Mouse (Mus musculus) liver, embryonic 14.5 days (tissue): ENCODE results near the gene Ppat. TPM values are rescaled to one million over a fixed set of nuclear protein-coding genes. Genes with fewer than 3 reads are reported as not detected.
A peak's percentile ranks its signal among the peaks of the same experiment; 100 is the strongest.

Experiments used
- ATAC-seq: fragments of 200-750 bp; cut with Nextera tagmentation; 2 replicates; pipeline ENCODE4 v1.8.0; 2017; ENCODE audit warnings: moderate number of reproducible peaks, mild to moderate bottlenecking, moderate library complexity; ENCODE audit not compliant: insufficient read depth
- DNase-seq, 3 experiments: peaks; one replicate each; pipeline ENCODE4 v3.0.0-alpha.2; 2012 to 2013; ENCODE audit warnings: low read depth in 3 of 3, low spot score in 3 of 3
- H3K27ac ChIP-seq: fragments of 300-500 bp; sonication (generic); 2 replicates; pipeline ENCODE4 v1.5.1; 2014; ENCODE audit warnings: moderate library complexity, mild to moderate bottlenecking, control low read depth, inconsistent platforms
- H3K27me3 ChIP-seq: fragments of 300-500 bp; sonication (generic); 2 replicates; pipeline ENCODE4 v1.6.1; 2014; ENCODE audit warnings: mild to moderate bottlenecking, low read length, moderate library complexity; ENCODE audit not compliant: control insufficient read depth, insufficient read depth
- H3K36me3 ChIP-seq: fragments of 300-500 bp; sonication (generic); replicated peaks from 2 replicates; pipeline ENCODE4 v1.6.1; 2014; ENCODE audit warnings: low read depth; ENCODE audit not compliant: control insufficient read depth, insufficient read depth
- H3K4me1 ChIP-seq, 2 experiments: fragments of 200-500 bp in 1 of 2; fragments of 300-500 bp in 1 of 2; sonication (generic) in 1 of 2; replicated peaks; 2 replicates each; pipeline ENCODE4 v1.6.1; 2012 to 2014; ENCODE audit warnings: antibody characterized with exemption in 1 of 2, inconsistent platforms in 1 of 2, low read length in 1 of 2; ENCODE audit not compliant: control insufficient read depth in 2 of 2, insufficient read depth in 2 of 2
- H3K4me2 ChIP-seq: fragments of 300-500 bp; sonication (generic); 2 replicates; pipeline ENCODE4 v1.6.1; 2014; ENCODE audit warnings: low read depth, mild to moderate bottlenecking, control low read depth, moderate library complexity
- H3K4me3 ChIP-seq, 2 experiments: fragments of 200-500 bp in 1 of 2; fragments of 300-500 bp in 1 of 2; sonication (generic) in 1 of 2; 2 replicates each; pipeline ENCODE4 v1.5.1; 2012 to 2014; ENCODE audit warnings: low read depth in 2 of 2, low read length in 2 of 2, mild to moderate bottlenecking in 2 of 2, control low read depth in 1 of 2, inconsistent platforms in 1 of 2, moderate library complexity in 1 of 2; ENCODE audit not compliant: insufficient read depth in 1 of 2
- H3K9ac ChIP-seq: fragments of 300-500 bp; sonication (generic); replicated peaks from 2 replicates; pipeline ENCODE4 v1.6.1; 2014; ENCODE audit warnings: mild to moderate bottlenecking, control low read depth, moderate library complexity
- H3K9me3 ChIP-seq: fragments of 300-500 bp; sonication (generic); 2 replicates; pipeline ENCODE4 v1.6.1; 2016; ENCODE audit warnings: low read length, mixed read lengths; ENCODE audit not compliant: control insufficient read depth
- CTCF ChIP-seq: IDR thresholded peaks from 2 replicates; pipeline ENCODE4 v1.5.1; 2016; ENCODE audit warnings: antibody characterized with exemption, low read depth, control low read depth
- EP300 ChIP-seq: IDR thresholded peaks from 2 replicates; pipeline ENCODE4 v1.6.1; 2016; ENCODE audit warnings: antibody characterized with exemption, low read depth
- WGBS: fragments of 180-500 bp; shearing (Covaris S2); extraction: QIAGEN DNeasy Blood & Tissue Kit; methylation state at CpG from one replicate; pipeline ENCODE4 v1.1.7; 2014; ENCODE audit not compliant: insufficient replicate concordance; 5-methylcytosine and 5-hydroxymethylcytosine counted together
- polyA plus RNA-seq, 2 experiments: library from polyadenylated mRNA; depleted of rRNA in 1 of 2; stranded (reverse) in 1 of 2; unstranded in 1 of 2; fragments of >200 nt; fragmentation: Nextera tagmentation in 1 of 2; extraction: Ambion mirVana in 1 of 2; gene quantifications; 2 replicates each; pipeline versions ENCODE4 v1.2.1 to v1.2.3; 2012 to 2014

Ppat gene
- polyA plus RNA-seq, 2 experiments: 15.3 to 29.2 TPM

GRCm38 (mm10) chr5:76892608-76893007 is 58.8 kb downstream of the Ppat start:
- no peaks in the 10 kb centered on the region for H3K27me3 ChIP-seq
- H3K36me3 ChIP-seq: peaks cover 3% of the 10 kb centered on the region
- 44% methylated on average over 2 of the region's 2 CpGs for WGBS
- no peaks in the 10 kb centered on the region for H3K4me1 ChIP-seq
- H3K27ac ChIP-seq: no peak overlapping the region
- TF ChIP-seq EP300 (no peak), CTCF (no peak)
- no peaks in the 10 kb centered on the region for H3K9me3 ChIP-seq
- H3K4me3 ChIP-seq: no peak overlapping the region
- DNase-seq (no peak), ATAC-seq (no peak)
- H3K4me2 ChIP-seq: no peak overlapping the region
- no peak overlapping the region for H3K9ac ChIP-seq

- DNase-seq: no peak
- Histone ChIP-seq H3K9ac (no peak overlapping the region), H3K27ac (no peak overlapping the region), H3K4me2 (no peak overlapping the region), H3K4me1 (no peaks in the 10 kb centered on the region), H3K9me3 (no peaks in the 10 kb centered on the region), H3K27me3 (no peaks in the 10 kb centered on the region), H3K36me3 (peaks cover 3% of the 10 kb centered on the region; the same call in 1 of the 2 replicates), H3K4me3 (no peak overlapping the region)
- TF ChIP-seq EP300: no peak
- TF ChIP-seq CTCF: no peak
- ATAC-seq: no peak
- WGBS: 81% methylated on average over 2 of the region's 2 CpGs
Observed at GRCm38 (mm10) chr5:76887011-76887410, 64.4 kb downstream of the Ppat start.

GRCm38 (mm10) chr5:76884107-76884506 is 67.3 kb downstream of the Ppat start:
- H3K9me3 ChIP-seq: no peaks in the 10 kb centered on the region
- no peak overlapping the region for H3K27ac ChIP-seq
- no peaks in the 10 kb centered on the region for H3K4me1 ChIP-seq
- H3K27me3 ChIP-seq: no peaks in the 10 kb centered on the region
- no peaks in the 10 kb centered on the region for H3K36me3 ChIP-seq
- no peak overlapping the region for H3K9ac ChIP-seq
- TF ChIP-seq EP300: no peak
- TF ChIP-seq CTCF: no peak
- no peak overlapping the region for H3K4me2 ChIP-seq
- H3K4me3 ChIP-seq: no peak overlapping the region
- 84% methylated on average over 1 of the region's 1 CpGs for WGBS
- no peak for ATAC-seq
- no peak for DNase-seq

GRCm38 (mm10) chr5:76876106-76876758 is 75.1 kb downstream of the Ppat start:
- Histone ChIP-seq H3K9me3 (no peaks in the 10 kb centered on the region), H3K27ac (no peak overlapping the region), H3K27me3 (no peaks in the 10 kb centered on the region), H3K4me1 (no peaks in the 10 kb centered on the region), H3K36me3 (peaks cover 2% of the 10 kb centered on the region), H3K9ac (no peak overlapping the region), H3K4me3 (no peak overlapping the region), H3K4me2 (no peak overlapping the region)
- DNase-seq (no peak), ATAC-seq (no peak)
- 86% methylated on average over 25 of the region's 25 CpGs for WGBS
- 0 out of 2 replicates have a peak, but pooled peaks have one; percentile 3 for TF ChIP-seq CTCF
- TF ChIP-seq EP300: no peak

GRCm38 (mm10) chr5:76869553-76869952 is 81.8 kb downstream of the Ppat start:
- H3K9ac ChIP-seq: peak overlapping the region; percentile 40
- H3K4me2 ChIP-seq: peak overlapping the region; percentile 67
- WGBS: 49% methylated on average over 6 of the region's 6 CpGs

More at GRCm38 (mm10) chr5:76869553-76869952, 81.8 kb downstream of the Ppat start:
- no peak for ATAC-seq
- Histone ChIP-seq H3K4me3 (peak overlapping the region; percentile 39 to 67), H3K4me1 (0 out of 4 replicates have a peak, but pooled peaks cover 0 to 4% of the 10 kb centered on the region in 2 experiments), H3K27ac (no peak overlapping the region), H3K9me3 (no peaks in the 10 kb centered on the region), H3K36me3 (no peaks in the 10 kb centered on the region; the same call in 1 of the 2 replicates), H3K27me3 (no peaks in the 10 kb centered on the region)
- DNase-seq: no peak
- no peak for TF ChIP-seq CTCF
- no peak for TF ChIP-seq EP300
